Mouse (Mus musculus) testis, adult 2 months (tissue): ENCODE data around the gene Fbxw9. TPM values are rescaled to one million over a fixed set of nuclear protein-coding genes. Genes with fewer than 3 reads are reported as not detected.

Source experiments
- H3K27ac ChIP-seq: fragments of 200-500 bp; 2 replicates; pipeline ENCODE4 v1.5.1; 2012; ENCODE audit warnings: low read depth, low read length; ENCODE audit not compliant: control insufficient read depth, insufficient read depth
- H3K27me3 ChIP-seq: fragments of 200-500 bp; 2 replicates; pipeline ENCODE4 v1.6.1; 2012; ENCODE audit warnings: mild to moderate bottlenecking, low read length, moderate library complexity; ENCODE audit not compliant: control insufficient read depth, insufficient read depth
- H3K36me3 ChIP-seq: fragments of 200-500 bp; 2 replicates; pipeline ENCODE4 v1.6.1; 2012; ENCODE audit warnings: mild to moderate bottlenecking, low read length; ENCODE audit not compliant: control insufficient read depth, insufficient read depth
- H3K4me1 ChIP-seq: fragments of 200-500 bp; 2 replicates; pipeline ENCODE4 v1.6.1; 2012; ENCODE audit warnings: low read length; ENCODE audit not compliant: control insufficient read depth, insufficient read depth
- H3K4me3 ChIP-seq: fragments of 200-500 bp; 2 replicates; pipeline ENCODE4 v1.5.1; 2012; ENCODE audit warnings: low read depth, mild to moderate bottlenecking, low read length, moderate library complexity, mixed read lengths; ENCODE audit not compliant: control insufficient read depth
- CTCF ChIP-seq: fragments of 200-500 bp; IDR thresholded peaks from 2 replicates; pipeline ENCODE4 v1.5.1; 2012; ENCODE audit warnings: low read depth, mild to moderate bottlenecking, inconsistent platforms, low read length, moderate library complexity; ENCODE audit not compliant: control insufficient read depth, insufficient read depth, insufficient replicate concordance
- POLR2A ChIP-seq: fragments of 200-500 bp; IDR thresholded peaks from 2 replicates; pipeline ENCODE4 v1.6.1; 2012; ENCODE audit warnings: low read depth, mild to moderate bottlenecking, inconsistent platforms, low read length, moderate library complexity; ENCODE audit not compliant: control insufficient read depth
- polyA plus RNA-seq: library from polyadenylated mRNA; depleted of rRNA; stranded (reverse); fragments of >200 nt; gene quantifications from 2 replicates; pipeline ENCODE4 v1.2.3, GENCODE M21; 2012

Gene Fbxw9
- polyA plus RNA-seq, 1 experiment: 83.8 TPM

DNA sequence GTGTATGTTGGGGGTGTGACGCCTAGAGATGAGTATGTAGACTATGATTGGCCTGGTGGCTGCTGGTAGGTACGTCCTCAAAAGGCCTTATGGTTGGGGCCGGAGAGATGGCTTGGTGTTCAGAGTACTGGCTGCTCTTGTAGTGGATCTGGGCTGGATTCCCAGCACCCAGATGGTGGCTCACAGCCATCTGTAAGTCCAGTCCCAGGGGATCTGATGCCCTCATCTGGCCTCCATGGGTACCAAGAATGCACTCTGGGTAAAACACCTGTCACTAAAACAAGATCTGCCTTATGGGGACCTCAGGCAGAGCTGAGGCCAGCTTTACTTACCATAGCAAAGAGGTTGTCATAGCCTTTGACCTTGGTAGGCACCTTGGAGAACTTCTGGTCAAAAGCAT, 36.0 kb upstream of the Fbxw9 start:
- Histone ChIP-seq H3K27me3 (no peaks in the 10 kb centered on the region), H3K27ac (no peak overlapping the region), H3K4me3 (peak overlapping the region; percentile 99), H3K36me3 (no peaks in the 10 kb centered on the region), H3K4me1 (peaks cover 2% of the 10 kb centered on the region)
- TF ChIP-seq POLR2A: no peak
- TF ChIP-seq CTCF: no peak

DNA sequence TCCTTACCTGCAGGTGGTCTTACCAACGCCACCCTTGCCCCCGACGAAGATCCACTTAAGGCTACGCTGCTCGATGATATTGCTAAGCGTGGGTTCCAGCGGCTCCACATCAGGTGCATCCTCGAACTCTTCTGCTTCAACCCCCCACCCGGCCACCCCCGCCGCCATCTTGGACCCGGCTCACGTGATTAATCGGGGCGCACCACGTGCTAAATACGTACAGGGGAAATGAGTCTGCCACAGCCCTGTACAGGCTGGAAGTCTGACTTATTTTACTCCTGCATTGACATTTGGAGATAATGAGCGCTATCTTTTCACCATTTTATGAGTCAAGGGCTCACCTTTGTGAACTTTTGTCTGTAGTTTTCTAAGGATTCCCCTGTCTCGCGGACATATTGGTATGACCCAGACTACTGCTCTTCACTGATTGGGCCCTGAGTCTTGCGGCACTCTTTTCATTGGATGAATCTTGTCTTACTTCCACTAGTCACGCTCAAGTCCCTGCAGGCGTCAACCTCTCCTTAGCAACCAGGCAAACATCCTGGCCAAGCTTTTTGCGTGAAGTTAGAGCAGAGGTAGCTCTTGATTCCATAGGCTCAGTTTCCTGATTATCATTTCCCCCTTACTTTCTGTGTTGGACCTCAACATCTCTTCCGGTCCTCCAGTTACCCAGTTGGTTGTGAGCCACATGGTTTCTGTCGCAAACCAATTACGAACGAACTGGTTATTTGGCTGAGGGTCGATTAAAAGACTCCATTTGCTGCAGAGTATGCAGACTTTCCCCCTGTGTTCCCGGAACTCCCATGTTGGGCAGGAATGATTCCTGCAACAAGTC, 34.5 kb upstream of the Fbxw9 start, which contains the start of gene Asna1:
Gene Asna1, minus strand, starts transcription at position 184 of the 835 bp plus-strand sequence.
- Histone ChIP-seq H3K4me1 (peaks cover 5% of the 10 kb centered on the region), H3K4me3 (peak within 1 kb of the TSS; percentile 99), H3K27me3 (no peaks in the 10 kb centered on the region), H3K36me3 (no peaks in the 10 kb centered on the region), H3K27ac (peak within 1 kb of the TSS; percentile 90)
- peak; percentile 52; the same call in 1 of the 2 replicates for TF ChIP-seq POLR2A
- TF ChIP-seq CTCF: no peak

DNA sequence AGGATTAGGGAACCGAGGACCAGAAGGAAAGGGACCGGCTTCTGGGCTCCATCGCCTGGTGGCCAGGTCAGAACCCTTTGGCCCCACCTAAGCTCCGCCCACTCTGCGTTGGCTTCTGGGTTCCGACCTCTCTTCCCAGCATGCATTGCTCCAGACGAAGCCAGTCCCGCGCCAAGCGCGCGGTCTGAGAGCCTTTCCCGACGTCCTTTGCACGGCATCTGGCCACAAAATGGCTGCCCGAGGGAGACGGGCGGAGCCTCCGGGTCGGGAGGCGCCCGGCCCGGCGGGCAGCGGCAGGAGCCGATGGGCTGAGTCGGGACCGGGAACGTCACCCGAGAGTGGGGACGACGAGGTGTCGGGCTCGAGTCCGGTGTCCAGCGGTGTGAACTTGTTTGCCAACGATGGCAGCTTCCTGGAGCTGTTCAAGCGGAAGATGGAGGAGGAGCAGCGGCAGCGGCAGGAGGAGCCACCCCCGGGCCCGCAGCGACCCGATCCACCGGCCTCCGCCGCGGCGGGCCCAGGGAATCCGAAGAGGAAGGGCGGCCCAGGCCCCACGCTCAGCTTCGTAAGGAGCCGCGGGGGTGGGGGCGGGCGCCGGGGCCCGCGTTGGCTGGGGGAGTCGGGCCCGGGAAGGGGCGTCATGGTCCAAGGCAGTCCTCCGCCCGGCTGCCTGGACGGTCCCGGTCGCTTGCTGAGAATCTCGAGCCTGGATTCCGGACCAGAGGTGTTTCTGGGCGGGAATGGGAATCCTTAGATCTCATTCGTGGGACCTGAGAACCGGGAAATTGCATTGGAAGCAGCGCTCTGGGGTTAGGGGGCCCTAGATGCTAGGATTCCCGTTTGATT, 33.0 kb upstream of the Fbxw9 start, which contains the start of gene Trir:
Gene Trir, plus strand, starts transcription at position 154 of the 846 bp plus-strand sequence.
- no peaks in the 10 kb centered on the region for H3K36me3 ChIP-seq

GRCm38 (mm10) chr8:85027516-85027855, 32.4 kb upstream of the Fbxw9 start:
- Histone ChIP-seq H3K36me3 (no peaks in the 10 kb centered on the region), H3K27me3 (no peaks in the 10 kb centered on the region), H3K4me3 (peak overlapping the region; percentile 99), H3K4me1 (peaks cover 5% of the 10 kb centered on the region), H3K27ac (peak overlapping the region; percentile 19; the same call in 1 of the 2 replicates)
- TF ChIP-seq POLR2A: no peak
- no peak for TF ChIP-seq CTCF

More for the DNA sequence above, 33.0 kb upstream of the Fbxw9 start, which contains the start of gene Trir:
- peak; percentile 94 for TF ChIP-seq POLR2A
- no peak for TF ChIP-seq CTCF
- Histone ChIP-seq H3K27ac (peak within 1 kb of the TSS; percentile 90), H3K27me3 (no peaks in the 10 kb centered on the region), H3K4me3 (peak within 1 kb of the TSS; percentile 99), H3K4me1 (peaks cover 5% of the 10 kb centered on the region)

- Histone ChIP-seq H3K27me3 (no peaks in the 10 kb centered on the region), H3K27ac (no peak overlapping the region), H3K36me3 (no peaks in the 10 kb centered on the region), H3K4me1 (peaks cover 5% of the 10 kb centered on the region), H3K4me3 (peak overlapping the region; percentile 43; the same call in 1 of the 2 replicates)
- no peak for TF ChIP-seq CTCF
- TF ChIP-seq POLR2A: no peak
These were observed 31.9 kb upstream of the Fbxw9 start for GRCm38 (mm10) chr8:85027922-85028321.

DNA sequence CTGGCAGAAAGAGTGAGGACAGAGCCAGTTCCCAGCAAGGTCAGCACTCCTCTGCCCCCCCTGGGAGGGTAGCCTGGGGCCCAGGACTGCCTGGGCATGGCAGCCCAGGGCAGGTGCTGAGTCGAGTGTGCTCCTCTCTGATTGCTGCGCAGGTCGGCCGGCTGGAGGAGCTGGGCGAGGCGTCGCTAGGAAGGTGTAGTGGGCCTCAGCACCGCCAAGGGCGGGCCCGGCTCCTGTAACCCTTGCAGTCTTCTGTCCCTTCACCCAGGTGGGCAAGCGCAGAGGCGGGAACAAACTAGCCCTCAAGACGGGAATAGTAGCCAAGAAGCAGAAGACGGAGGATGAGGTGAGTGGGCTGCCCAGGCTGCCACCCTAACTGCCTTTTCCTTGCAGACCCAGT, 30.6 kb upstream of the Fbxw9 start:
- TF ChIP-seq POLR2A: no peak
- TF ChIP-seq CTCF: no peak
- H3K4me1 ChIP-seq: peaks cover 8% of the 10 kb centered on the region
- H3K4me3 ChIP-seq: no peak overlapping the region
- no peak overlapping the region for H3K27ac ChIP-seq
- no peaks in the 10 kb centered on the region for H3K36me3 ChIP-seq
- H3K27me3 ChIP-seq: no peaks in the 10 kb centered on the region
